Mouse (Mus musculus) MEL (cell line): Measurements from ENCODE around the gene Nqo1.

Experiments used
- E2F4 ChIP-seq: IDR thresholded peaks from 2 replicates; pipeline ENCODE4 v1.6.1; 2011; ENCODE audit warnings: low read depth, low read length, improper control_type of control experiment, borderline replicate concordance
- EP300 ChIP-seq, 2 experiments: IDR thresholded peaks; 2 replicates each; pipeline ENCODE4 v1.6.1; 2011; ENCODE audit warnings: improper control_type of control experiment in 2 of 2, low read length in 2 of 2, low read depth in 1 of 2, mild to moderate bottlenecking in 1 of 2
- GABPA ChIP-seq: IDR thresholded peaks from 2 replicates; pipeline ENCODE4 v1.6.1; 2012; ENCODE audit warnings: low read depth, mild to moderate bottlenecking, inconsistent platforms, low read length, improper control_type of control experiment, moderate library complexity
- TCF12 ChIP-seq: IDR thresholded peaks from 2 replicates; pipeline ENCODE4 v1.6.1; 2014; ENCODE audit warnings: low read depth, mild to moderate bottlenecking, inconsistent platforms, low read length, improper control_type of control experiment, moderate library complexity

DNA sequence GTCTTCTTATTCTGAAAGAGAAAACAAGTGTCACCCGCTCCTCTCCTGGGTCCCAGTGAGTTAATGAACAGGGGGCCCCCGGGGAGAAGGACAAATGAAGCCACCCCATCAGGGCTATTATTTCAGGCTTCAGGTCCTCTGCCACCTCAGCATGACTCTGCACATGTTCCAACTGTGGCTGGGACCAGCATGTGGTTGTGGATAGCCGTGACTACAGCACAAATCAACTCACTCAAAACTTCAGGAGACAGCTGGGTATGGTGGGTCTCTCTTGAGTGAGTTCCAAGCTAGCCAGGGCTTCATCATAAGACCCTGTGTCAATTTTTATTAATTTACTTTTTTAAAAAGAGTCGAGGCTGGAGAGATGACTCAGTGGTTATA is 11.9 kb downstream of the Nqo1 start:
- TF ChIP-seq TCF12 (no peak), GABPA (no peak), E2F4 (no peak), EP300 (IDR thresholded peaks at IDR 0.05; ENCODE audit: low read depth in 1 of 2, low read length in 2 of 2) (no peak)
